Mouse (Mus musculus): ENCODE data around the gene Atxn3.

Gene Atxn3

GRCm38 (mm10) chr12:101893296-101893695 is 64.8 kb downstream of the Atxn3 start:
- DNase-seq (ENCODE audit: low read depth, low spot score): peak; percentile 36

- no peak for DNase-seq (ENCODE audit: low read depth, low spot score)
Measured at GRCm38 (mm10) chr12:101892832-101893231, 65.2 kb downstream of the Atxn3 start.

GRCm38 (mm10) chr12:101891066-101891465 is 67.0 kb downstream of the Atxn3 start:
- no peak for DNase-seq (ENCODE audit: low read depth, low spot score)

- DNase-seq (ENCODE audit: low read depth, low spot score): no peak
Measured at GRCm38 (mm10) chr12:101889351-101889750, 68.7 kb downstream of the Atxn3 start.

- no peak for DNase-seq (ENCODE audit: low read depth, low spot score)
Measured at GRCm38 (mm10) chr12:101888312-101888711, 69.7 kb downstream of the Atxn3 start.

- DNase-seq (ENCODE audit: low read depth, low spot score): no peak
Measured at GRCm38 (mm10) chr12:101884926-101885325, 73.1 kb downstream of the Atxn3 start.

GRCm38 (mm10) chr12:101876374-101876773 is 81.7 kb downstream of the Atxn3 start:
- DNase-seq (ENCODE audit: low read depth, low spot score): no peak

DNA sequence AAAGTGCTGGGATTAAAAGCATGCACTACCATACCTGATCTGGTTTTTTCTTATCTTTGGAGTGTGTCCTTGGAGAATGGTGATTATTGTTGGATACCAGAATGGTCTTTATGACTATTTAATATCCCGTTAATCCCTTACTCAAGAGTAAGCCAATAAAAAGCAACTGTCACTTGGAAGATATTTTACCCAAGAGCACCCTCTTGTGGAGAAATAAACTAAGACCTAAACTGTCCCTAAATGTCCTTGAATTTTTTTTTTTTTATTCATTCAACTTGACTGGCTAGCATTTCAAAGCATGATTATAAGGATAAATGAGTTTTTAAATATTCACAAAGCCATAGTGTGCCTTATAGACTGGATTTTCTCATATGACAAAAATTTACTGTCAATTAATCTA is 82.9 kb downstream of the Atxn3 start:
- DNase-seq (ENCODE audit: low read depth, low spot score): no peak
